Mouse (Mus musculus): ENCODE data around the gene 5530401A14Rik. TPM values are rescaled to one million over a fixed set of nuclear protein-coding genes. Genes with fewer than 3 reads are reported as not detected.

5530401A14Rik gene
- polyA plus RNA-seq, 2 experiments, result not detected

- no peaks in the 10 kb centered on the region for H3K9me3 ChIP-seq (ENCODE audit: control insufficient read depth, low read length)
- 13% methylated on average over 5 of the region's 5 CpGs for WGBS (ENCODE audit: insufficient replicate concordance)
Measured at GRCm38 (mm10) chr11:81909397-81909894, 49.0 kb downstream of the 5530401A14Rik start.

GRCm38 (mm10) chr11:81913071-81913470 lies 52.6 kb downstream of the 5530401A14Rik start:
- Histone ChIP-seq H3K4me2 (ENCODE audit: low read depth) (no peak overlapping the region), H3K9ac (replicated peaks) (no peak overlapping the region), H3K4me1 (replicated peaks; ENCODE audit: control insufficient read depth in 2 of 2, insufficient read depth in 2 of 2, low read length in 1 of 2) (no peaks in the 10 kb centered on the region), H3K36me3 (replicated peaks; ENCODE audit: control insufficient read depth, insufficient read depth, low read depth) (no peaks in the 10 kb centered on the region), H3K27ac (no peak overlapping the region), H3K4me3 (ENCODE audit: insufficient read depth in 1 of 2, low read depth in 2 of 2, low read length in 2 of 2) (no peak overlapping the region), H3K27me3 (ENCODE audit: control insufficient read depth, insufficient read depth, low read length) (no peaks in the 10 kb centered on the region), H3K9me3 (ENCODE audit: control insufficient read depth, low read length) (no peaks in the 10 kb centered on the region)
- no peak for TF ChIP-seq EP300 (IDR thresholded peaks at IDR 0.05; ENCODE audit: low read depth)
- no peak for TF ChIP-seq CTCF (IDR thresholded peaks at IDR 0.05; ENCODE audit: low read depth)
- ATAC-seq (ENCODE audit: insufficient read depth), result no peak
- 29% methylated on average over 4 of the region's 4 CpGs for WGBS (ENCODE audit: insufficient replicate concordance)
- DNase-seq (ENCODE audit: low read depth in 3 of 3, low spot score in 3 of 3), result no peak

More at GRCm38 (mm10) chr11:81909397-81909894, 49.0 kb downstream of the 5530401A14Rik start:
- Histone ChIP-seq H3K4me1 (replicated peaks; ENCODE audit: control insufficient read depth in 2 of 2, insufficient read depth in 2 of 2, low read length in 1 of 2) (no peaks in the 10 kb centered on the region), H3K4me2 (ENCODE audit: low read depth) (no peak overlapping the region), H3K36me3 (replicated peaks; ENCODE audit: control insufficient read depth, insufficient read depth, low read depth) (no peaks in the 10 kb centered on the region), H3K27me3 (ENCODE audit: control insufficient read depth, insufficient read depth, low read length) (no peaks in the 10 kb centered on the region), H3K9ac (replicated peaks) (no peak overlapping the region), H3K27ac (no peak overlapping the region), H3K4me3 (ENCODE audit: insufficient read depth in 1 of 2, low read depth in 2 of 2, low read length in 2 of 2) (no peak overlapping the region)
- TF ChIP-seq CTCF (IDR thresholded peaks at IDR 0.05; ENCODE audit: low read depth) (no peak), EP300 (IDR thresholded peaks at IDR 0.05; ENCODE audit: low read depth) (no peak)
- ATAC-seq (ENCODE audit: insufficient read depth), result no peak
- no peak for DNase-seq (ENCODE audit: low read depth in 3 of 3, low spot score in 3 of 3)

GRCm38 (mm10) chr11:81915501-81915900 lies 55.0 kb downstream of the 5530401A14Rik start:
- H3K27ac ChIP-seq, result no peak overlapping the region
- no peak overlapping the region for H3K4me2 ChIP-seq (ENCODE audit: low read depth)
- ATAC-seq (ENCODE audit: insufficient read depth), result no peak
- no peak overlapping the region for H3K4me3 ChIP-seq (ENCODE audit: insufficient read depth in 1 of 2, low read depth in 2 of 2, low read length in 2 of 2)
- H3K4me1 ChIP-seq (replicated peaks; ENCODE audit: control insufficient read depth in 2 of 2, insufficient read depth in 2 of 2, low read length in 1 of 2), result no peaks in the 10 kb centered on the region
- no peaks in the 10 kb centered on the region for H3K9me3 ChIP-seq (ENCODE audit: control insufficient read depth, low read length)
- no peaks in the 10 kb centered on the region for H3K36me3 ChIP-seq (replicated peaks; ENCODE audit: control insufficient read depth, insufficient read depth, low read depth)
- H3K9ac ChIP-seq (replicated peaks), result no peak overlapping the region
- TF ChIP-seq EP300 (IDR thresholded peaks at IDR 0.05; ENCODE audit: low read depth), result no peak
- no peak for TF ChIP-seq CTCF (IDR thresholded peaks at IDR 0.05; ENCODE audit: low read depth)
- DNase-seq (ENCODE audit: low read depth in 3 of 3, low spot score in 3 of 3), result no peak
- H3K27me3 ChIP-seq (ENCODE audit: control insufficient read depth, insufficient read depth, low read length), result no peaks in the 10 kb centered on the region
- 53% methylated on average over 6 of the region's 6 CpGs for WGBS (ENCODE audit: insufficient replicate concordance)

- no peaks in the 10 kb centered on the region for H3K36me3 ChIP-seq (replicated peaks; ENCODE audit: control insufficient read depth, insufficient read depth, low read depth)
- no peak for DNase-seq (ENCODE audit: low read depth in 3 of 3, low spot score in 3 of 3)
- no peak overlapping the region for H3K4me2 ChIP-seq (ENCODE audit: low read depth)
- H3K27ac ChIP-seq, result no peak overlapping the region
- no peaks in the 10 kb centered on the region for H3K9me3 ChIP-seq (ENCODE audit: control insufficient read depth, low read length)
- TF ChIP-seq CTCF (IDR thresholded peaks at IDR 0.05; ENCODE audit: low read depth) (no peak), EP300 (IDR thresholded peaks at IDR 0.05; ENCODE audit: low read depth) (no peak)
- H3K4me1 ChIP-seq (replicated peaks; ENCODE audit: control insufficient read depth in 2 of 2, insufficient read depth in 2 of 2, low read length in 1 of 2), result no peaks in the 10 kb centered on the region
- no peak for ATAC-seq (ENCODE audit: insufficient read depth)
- WGBS (ENCODE audit: insufficient replicate concordance), result 48% methylated on average over 2 of the region's 2 CpGs
- H3K4me3 ChIP-seq (ENCODE audit: insufficient read depth in 1 of 2, low read depth in 2 of 2, low read length in 2 of 2), result no peak overlapping the region
- no peaks in the 10 kb centered on the region for H3K27me3 ChIP-seq (ENCODE audit: control insufficient read depth, insufficient read depth, low read length)
- no peak overlapping the region for H3K9ac ChIP-seq (replicated peaks)
Measured at GRCm38 (mm10) chr11:81923096-81923495, 62.6 kb downstream of the 5530401A14Rik start.

- TF ChIP-seq EP300 (IDR thresholded peaks at IDR 0.05; ENCODE audit: low read depth), result no peak
- no peak for TF ChIP-seq CTCF (IDR thresholded peaks at IDR 0.05; ENCODE audit: low read depth)
- WGBS (ENCODE audit: insufficient replicate concordance), result 59% methylated on average over 4 of the region's 4 CpGs
- no peak for DNase-seq (ENCODE audit: low read depth in 3 of 3, low spot score in 3 of 3)
- H3K9me3 ChIP-seq (ENCODE audit: control insufficient read depth, low read length), result no peaks in the 10 kb centered on the region
- H3K27ac ChIP-seq, result no peak overlapping the region
- no peak overlapping the region for H3K4me3 ChIP-seq (ENCODE audit: insufficient read depth in 1 of 2, low read depth in 2 of 2, low read length in 2 of 2)
- no peak overlapping the region for H3K9ac ChIP-seq (replicated peaks)
- H3K4me1 ChIP-seq (replicated peaks; ENCODE audit: control insufficient read depth in 2 of 2, insufficient read depth in 2 of 2, low read length in 1 of 2), result no peaks in the 10 kb centered on the region
- no peak overlapping the region for H3K4me2 ChIP-seq (ENCODE audit: low read depth)
- ATAC-seq (ENCODE audit: insufficient read depth), result no peak
- no peaks in the 10 kb centered on the region for H3K27me3 ChIP-seq (ENCODE audit: control insufficient read depth, insufficient read depth, low read length)
- H3K36me3 ChIP-seq (replicated peaks; ENCODE audit: control insufficient read depth, insufficient read depth, low read depth), result no peaks in the 10 kb centered on the region
Measured at GRCm38 (mm10) chr11:81923626-81924025, 63.2 kb downstream of the 5530401A14Rik start.
